10 mouse cellular contexts compared by ENCODE assay signal in the genomic region with DNA sequence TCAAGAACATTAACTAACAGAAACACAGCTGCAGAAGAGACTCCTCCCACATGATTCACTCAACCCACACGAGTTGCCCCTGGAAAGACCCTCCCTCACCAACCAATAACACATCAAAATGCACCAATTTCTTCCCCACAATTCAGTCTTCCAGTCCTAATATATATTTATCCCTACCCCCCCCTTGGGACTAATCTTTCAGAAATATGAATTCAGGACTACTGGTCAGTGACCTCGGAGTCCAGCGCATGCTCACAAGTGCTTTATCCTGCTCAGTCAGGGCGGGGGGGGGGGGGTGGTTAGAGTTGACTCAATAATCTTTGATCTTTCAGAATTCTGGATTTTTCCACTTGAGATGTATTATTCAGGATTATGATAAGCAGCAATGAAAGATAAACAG.
"Had no signal": no experiment of that assay in that cellular context is flagged by ENCODE, and none has a peak within 500 bp of the region (broad histone marks: within the 10 kb centered on the region; RNA-seq: fewer than 3 reads in every experiment).

No protein-coding gene starts in this region.

- DNase-seq: lung, adult 18-20 months; lung, embryonic 14.5 days; lung, postnatal 10 days; lung, postnatal 4 days; midbrain, embryonic 14.5 days; retina, postnatal 1 day; right cerebral cortex, postnatal 14 days; thymus, adult 2 months; thymus, postnatal 25 days; thymus, postnatal 4 days had no signal
